Mouse (Mus musculus): ENCODE measurements around the gene Iqsec3. TPM values are rescaled to one million over a fixed set of nuclear protein-coding genes. Genes with fewer than 3 reads are reported as not detected.

Gene Iqsec3
- polyA plus RNA-seq, 1 experiment = 75.7 TPM

- no peak overlapping the region for H3K4me3 ChIP-seq (ENCODE audit: insufficient read depth, low read length)
- no peaks in the 10 kb centered on the region for H3K4me1 ChIP-seq (ENCODE audit: control insufficient read depth, insufficient read depth, low read length)
- TF ChIP-seq POLR2A (IDR thresholded peaks at IDR 0.05; ENCODE audit: extremely low read depth, insufficient read depth, low read length) (no peak), CTCF (IDR thresholded peaks at IDR 0.05; ENCODE audit: extremely low read depth, insufficient read depth, low read length) (no peak)
- no peak overlapping the region for H3K27ac ChIP-seq (ENCODE audit: insufficient read depth, low read length)
Observed at GRCm38 (mm10) chr6:121329848-121330508, 143.5 kb downstream of the Iqsec3 start.

- H3K27ac ChIP-seq (ENCODE audit: insufficient read depth, low read length) = no peak overlapping the region
- no peaks in the 10 kb centered on the region for H3K4me1 ChIP-seq (ENCODE audit: control insufficient read depth, insufficient read depth, low read length)
- TF ChIP-seq POLR2A (IDR thresholded peaks at IDR 0.05; ENCODE audit: extremely low read depth, insufficient read depth, low read length) (no peak), CTCF (IDR thresholded peaks at IDR 0.05; ENCODE audit: extremely low read depth, insufficient read depth, low read length) (no peak)
- no peak overlapping the region for H3K4me3 ChIP-seq (ENCODE audit: insufficient read depth, low read length)
Observed at GRCm38 (mm10) chr6:121328417-121328884, 145.0 kb downstream of the Iqsec3 start.

DNA sequence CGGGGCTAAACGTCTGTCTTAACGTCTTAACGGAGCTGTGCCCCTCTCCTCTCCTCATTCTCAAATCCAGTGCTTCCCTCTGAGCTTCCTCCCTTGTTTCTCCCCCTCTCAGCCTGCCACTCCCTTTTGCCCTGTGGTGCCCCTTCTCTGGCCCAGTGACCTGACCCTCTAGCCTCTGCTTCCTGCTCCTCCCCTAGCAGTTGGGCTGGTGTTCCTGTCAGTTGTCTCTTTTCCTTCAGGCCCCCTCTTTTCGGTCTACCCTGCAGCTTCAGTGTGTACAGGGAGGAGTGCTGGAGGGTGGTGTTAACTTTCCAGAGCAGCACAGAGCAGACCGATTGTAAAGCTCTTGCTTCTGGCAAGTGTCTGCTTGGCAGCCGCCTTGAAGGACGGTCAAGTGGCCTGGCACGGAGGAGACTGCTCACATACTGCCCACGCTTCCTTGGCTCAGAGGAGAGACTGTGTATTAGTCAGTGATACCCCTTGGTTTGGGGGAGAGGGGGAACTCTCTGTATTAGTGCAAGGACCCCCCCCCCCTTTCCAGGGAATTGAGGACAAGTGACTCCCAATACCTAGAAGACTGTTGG lies 146.9 kb downstream of the Iqsec3 start:
- Histone ChIP-seq H3K4me3 (ENCODE audit: insufficient read depth, low read length) (no peak overlapping the region), H3K27ac (ENCODE audit: insufficient read depth, low read length) (no peak overlapping the region), H3K4me1 (ENCODE audit: control insufficient read depth, insufficient read depth, low read length) (no peaks in the 10 kb centered on the region)
- no peak for TF ChIP-seq POLR2A (IDR thresholded peaks at IDR 0.05; ENCODE audit: extremely low read depth, insufficient read depth, low read length)
- TF ChIP-seq CTCF (IDR thresholded peaks at IDR 0.05; ENCODE audit: extremely low read depth, insufficient read depth, low read length) = no peak

DNA sequence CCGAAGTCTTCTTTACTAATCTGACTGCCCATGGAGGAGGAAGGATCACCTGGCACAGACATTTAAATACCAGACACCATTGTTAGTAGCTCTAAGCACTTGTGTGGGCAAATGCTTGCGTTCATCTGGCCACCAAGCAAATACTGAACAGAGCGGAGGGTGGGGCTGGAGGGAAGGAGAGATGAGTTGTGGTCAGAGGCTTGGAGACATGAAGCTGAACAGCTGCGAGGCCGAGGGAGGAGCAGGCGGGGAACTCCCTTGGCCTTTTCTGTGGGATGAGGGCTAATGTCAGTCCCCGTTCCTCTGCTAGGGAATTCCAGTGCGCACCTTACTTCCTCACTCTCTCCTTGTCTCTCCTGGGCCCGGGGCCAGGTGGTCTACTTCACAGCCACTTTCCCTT lies 147.7 kb downstream of the Iqsec3 start:
- H3K27ac ChIP-seq (ENCODE audit: insufficient read depth, low read length) = no peak overlapping the region
- TF ChIP-seq CTCF (IDR thresholded peaks at IDR 0.05; ENCODE audit: extremely low read depth, insufficient read depth, low read length) = no peak
- no peak for TF ChIP-seq POLR2A (IDR thresholded peaks at IDR 0.05; ENCODE audit: extremely low read depth, insufficient read depth, low read length)
- no peaks in the 10 kb centered on the region for H3K4me1 ChIP-seq (ENCODE audit: control insufficient read depth, insufficient read depth, low read length)
- no peak overlapping the region for H3K4me3 ChIP-seq (ENCODE audit: insufficient read depth, low read length)

- TF ChIP-seq POLR2A (IDR thresholded peaks at IDR 0.05; ENCODE audit: extremely low read depth, insufficient read depth, low read length) = no peak
- TF ChIP-seq CTCF (IDR thresholded peaks at IDR 0.05; ENCODE audit: extremely low read depth, insufficient read depth, low read length) = no peak
- Histone ChIP-seq H3K27ac (ENCODE audit: insufficient read depth, low read length) (no peak overlapping the region), H3K4me3 (ENCODE audit: insufficient read depth, low read length) (no peak overlapping the region), H3K4me1 (ENCODE audit: control insufficient read depth, insufficient read depth, low read length) (no peaks in the 10 kb centered on the region)
Observed at GRCm38 (mm10) chr6:121325298-121325697, 148.2 kb downstream of the Iqsec3 start.

Other genes starting within 250 kb of the Iqsec3 start
- 2.2 and 3.6 TPM in 2 replicates for gene Usp18, start 227.8 kb downstream of the Iqsec3 start, polyA plus RNA-seq (2012; rRNA removed)
- 11.2 and 11.8 TPM in 2 replicates for gene Slc6a13, start 173.5 kb downstream of the Iqsec3 start, polyA plus RNA-seq (2012; rRNA removed)
- gene Slc6a12, start 130.6 kb downstream of the Iqsec3 start, polyA plus RNA-seq (2012; rRNA removed) = 1.2 and 1.4 TPM in 2 replicates
- gene A2m, start 161.7 kb upstream of the Iqsec3 start, polyA plus RNA-seq (2012; rRNA removed) = 0.56 and 1.0 TPM in 2 replicates

Data from cortical plate, adult 2 months (tissue).